Mouse (Mus musculus) CH12.LX (cell line): Measurements from ENCODE around the gene Samd14. TPM values are rescaled to one million over a fixed set of nuclear protein-coding genes. Genes with fewer than 3 reads are reported as not detected.
A peak's percentile ranks its signal among the peaks of the same experiment; 100 is the strongest.

ENCODE experiments used
- DNase-seq: peaks from one replicate; pipeline ENCODE4 v3.0.0-alpha.2; 2013; ENCODE audit errors: extremely low read depth
- H3K27ac ChIP-seq: 2 replicates; pipeline ENCODE4 v1.5.1; 2012; ENCODE audit warnings: low read depth, mild to moderate bottlenecking, control low read depth, moderate library complexity; ENCODE audit not compliant: insufficient read depth
- H3K27me3 ChIP-seq: replicated peaks from 2 replicates; pipeline ENCODE3; 2012; ENCODE audit warnings: inconsistent platforms
- H3K36me3 ChIP-seq, 2 experiments: replicated peaks in 1 of 2; 2 replicates each; pipeline versions ENCODE3 to v1.6.1; 2012; ENCODE audit warnings: inconsistent platforms in 1 of 2, low read length in 1 of 2, mild to moderate bottlenecking in 1 of 2, mixed read lengths in 1 of 2, moderate library complexity in 1 of 2; ENCODE audit not compliant: control insufficient read depth in 1 of 2, insufficient read depth in 1 of 2
- H3K4me1 ChIP-seq, 2 experiments: 2 replicates each; pipeline ENCODE4 v1.6.1; 2012; ENCODE audit warnings: inconsistent platforms in 1 of 2, moderate library complexity in 1 of 2; ENCODE audit not compliant: insufficient read depth in 2 of 2, control insufficient read depth in 1 of 2
- H3K4me2 ChIP-seq: 2 replicates; pipeline ENCODE4 v1.6.1; 2012; ENCODE audit warnings: low read depth, mild to moderate bottlenecking, control low read depth; ENCODE audit not compliant: poor library complexity, insufficient read depth, severe bottlenecking
- H3K4me3 ChIP-seq, 3 experiments: fragments of 150-350 bp in 1 of 3; sonication (generic) in 1 of 3; replicated peaks in 1 of 3; 2 replicates each; pipeline versions ENCODE3 to v1.5.1; 2011 to 2012; ENCODE audit warnings: low read depth in 2 of 3, low read length in 2 of 3, mild to moderate bottlenecking in 2 of 3, moderate library complexity in 2 of 3, control low read depth in 1 of 3, improper control_type of control experiment in 1 of 3, inconsistent platforms in 1 of 3, mixed read lengths in 1 of 3; ENCODE audit not compliant: poor library complexity in 1 of 3
- H3K79me2 ChIP-seq: replicated peaks from 2 replicates; pipeline ENCODE4 v1.6.1; 2012; ENCODE audit warnings: mild to moderate bottlenecking, moderate library complexity; ENCODE audit not compliant: control insufficient read depth, poor library complexity, insufficient read depth, severe bottlenecking; ENCODE audit errors: extremely low read depth
- H3K9ac ChIP-seq: 2 replicates; pipeline ENCODE4 v1.6.1; 2012; ENCODE audit warnings: low read depth, mild to moderate bottlenecking, control low read depth, moderate library complexity; ENCODE audit not compliant: insufficient read depth
- H3K9me3 ChIP-seq: replicated peaks from 2 replicates; pipeline ENCODE3; 2012; ENCODE audit warnings: low read length, inconsistent platforms, mixed read lengths
- BHLHE40 ChIP-seq: IDR thresholded peaks from 2 replicates; pipeline ENCODE4 v1.6.1; 2011; ENCODE audit warnings: mild to moderate bottlenecking, low read depth, low read length, improper control_type of control experiment
- CHD1 ChIP-seq: IDR thresholded peaks from 2 replicates; pipeline ENCODE4 v1.6.1; 2012; ENCODE audit warnings: low read depth, low read length, improper control_type of control experiment, inconsistent platforms
- CTCF ChIP-seq, 2 experiments: IDR thresholded peaks in 1 of 2; conservative IDR thresholded peaks in 1 of 2; 2 replicates each; pipeline ENCODE4 v1.5.1; 2011 to 2012; ENCODE audit warnings: low read depth in 2 of 2, low read length in 2 of 2, improper control_type of control experiment in 1 of 2, inconsistent platforms in 1 of 2, mild to moderate bottlenecking in 1 of 2, moderate library complexity in 1 of 2
- ELF1 ChIP-seq: IDR thresholded peaks from 2 replicates; pipeline ENCODE4 v1.6.1; 2014; ENCODE audit warnings: low read depth, mild to moderate bottlenecking, inconsistent platforms, low read length, improper control_type of control experiment
- ETS1 ChIP-seq: conservative IDR thresholded peaks from 2 replicates; pipeline ENCODE4 v1.6.1; 2012; ENCODE audit warnings: low read depth, mild to moderate bottlenecking, inconsistent platforms, low read length, improper control_type of control experiment, moderate library complexity
- GABPA ChIP-seq: IDR thresholded peaks from 2 replicates; pipeline ENCODE4 v1.6.1; 2012; ENCODE audit warnings: low read depth, low read length, improper control_type of control experiment, inconsistent platforms; ENCODE audit not compliant: insufficient replicate concordance
- IRF4 ChIP-seq: IDR thresholded peaks from 2 replicates; pipeline ENCODE4 v1.6.1; 2014; ENCODE audit warnings: low read depth, mild to moderate bottlenecking, inconsistent platforms, low read length, improper control_type of control experiment
- JUND ChIP-seq: conservative IDR thresholded peaks from 2 replicates; pipeline ENCODE4 v1.6.1; 2011; ENCODE audit warnings: low read depth, low read length, improper control_type of control experiment
- KAT2A ChIP-seq: IDR thresholded peaks from 2 replicates; pipeline ENCODE4 v1.6.1; 2012; ENCODE audit warnings: low read length, improper control_type of control experiment, inconsistent platforms; ENCODE audit not compliant: insufficient replicate concordance
- MYC ChIP-seq: IDR thresholded peaks from 2 replicates; pipeline ENCODE4 v1.6.1; 2011; ENCODE audit warnings: low read depth, mild to moderate bottlenecking, improper control_type of control experiment, low read length
- NELFE ChIP-seq: IDR thresholded peaks from 2 replicates; pipeline ENCODE4 v1.6.1; 2011; ENCODE audit warnings: low read depth, low read length, improper control_type of control experiment
- NRF1 ChIP-seq: IDR thresholded peaks from 2 replicates; pipeline ENCODE4 v1.6.1; 2014; ENCODE audit warnings: low read depth, mild to moderate bottlenecking, inconsistent platforms, low read length, improper control_type of control experiment, moderate library complexity
- SMC3 ChIP-seq: IDR thresholded peaks from 2 replicates; pipeline ENCODE4 v1.6.1; 2011; ENCODE audit warnings: low read depth, low read length, improper control_type of control experiment
- TBP ChIP-seq: conservative IDR thresholded peaks from 2 replicates; pipeline ENCODE4 v1.6.1; 2011; ENCODE audit warnings: low read depth, low read length, improper control_type of control experiment
- UBTF ChIP-seq: IDR thresholded peaks from 2 replicates; pipeline ENCODE4 v1.6.1; 2012; ENCODE audit warnings: low read depth, mild to moderate bottlenecking, inconsistent platforms, low read length, improper control_type of control experiment, moderate library complexity
- USF1 ChIP-seq: IDR thresholded peaks from 2 replicates; pipeline ENCODE4 v1.6.1; 2014; ENCODE audit warnings: low read depth, mild to moderate bottlenecking, inconsistent platforms, low read length, improper control_type of control experiment
- ZKSCAN1 ChIP-seq: IDR thresholded peaks from 2 replicates; pipeline ENCODE4 v1.6.1; 2012; ENCODE audit warnings: low read depth, inconsistent platforms, low read length, improper control_type of control experiment, borderline replicate concordance
- ZNF384 ChIP-seq: IDR thresholded peaks from 2 replicates; pipeline ENCODE4 v1.6.1; 2012; ENCODE audit warnings: low read depth, low read length, improper control_type of control experiment, inconsistent platforms
- dilution Hi-C: fragments of 300-500 bp; cut with MboI; formaldehyde crosslinking; loops from 2 replicates; pipeline ENCODE4 v1.14.3; 2020; ENCODE audit warnings: low sequenced_read_pairs; ENCODE audit not compliant: extremely low pct_unique_long_range_greater_than_20kb, extremely low pct_ligation_motif_present
- in situ Hi-C: fragments of 300-500 bp; cut with MboI; formaldehyde crosslinking; loops from 3 replicates; pipeline ENCODE4 v1.14.3; 2019; ENCODE audit warnings: low sequenced_read_pairs, low pct_ligation_motif_present, low pct_unique_long_range_greater_than_20kb, mixed read lengths
- polyA plus RNA-seq: library from polyadenylated mRNA; unstranded; fragments of >175 nt; gene quantifications from 2 replicates; pipeline ENCODE4 v1.2.1, GENCODE M21; 2012; ENCODE audit warnings: low read depth; ENCODE audit not compliant: insufficient read length
- total RNA-seq, 2 experiments: library from RNA; depleted of rRNA; stranded (reverse); fragments of 300-350 nt in 1 of 2; fragments of >200 nt in 1 of 2; gene quantifications; 2 replicates each; pipeline ENCODE4 v1.2.3; 2012 to 2014

Gene Samd14
- total and polyA plus RNA-seq, 3 experiments, result 0.17 TPM; not detected in 2

DNA sequence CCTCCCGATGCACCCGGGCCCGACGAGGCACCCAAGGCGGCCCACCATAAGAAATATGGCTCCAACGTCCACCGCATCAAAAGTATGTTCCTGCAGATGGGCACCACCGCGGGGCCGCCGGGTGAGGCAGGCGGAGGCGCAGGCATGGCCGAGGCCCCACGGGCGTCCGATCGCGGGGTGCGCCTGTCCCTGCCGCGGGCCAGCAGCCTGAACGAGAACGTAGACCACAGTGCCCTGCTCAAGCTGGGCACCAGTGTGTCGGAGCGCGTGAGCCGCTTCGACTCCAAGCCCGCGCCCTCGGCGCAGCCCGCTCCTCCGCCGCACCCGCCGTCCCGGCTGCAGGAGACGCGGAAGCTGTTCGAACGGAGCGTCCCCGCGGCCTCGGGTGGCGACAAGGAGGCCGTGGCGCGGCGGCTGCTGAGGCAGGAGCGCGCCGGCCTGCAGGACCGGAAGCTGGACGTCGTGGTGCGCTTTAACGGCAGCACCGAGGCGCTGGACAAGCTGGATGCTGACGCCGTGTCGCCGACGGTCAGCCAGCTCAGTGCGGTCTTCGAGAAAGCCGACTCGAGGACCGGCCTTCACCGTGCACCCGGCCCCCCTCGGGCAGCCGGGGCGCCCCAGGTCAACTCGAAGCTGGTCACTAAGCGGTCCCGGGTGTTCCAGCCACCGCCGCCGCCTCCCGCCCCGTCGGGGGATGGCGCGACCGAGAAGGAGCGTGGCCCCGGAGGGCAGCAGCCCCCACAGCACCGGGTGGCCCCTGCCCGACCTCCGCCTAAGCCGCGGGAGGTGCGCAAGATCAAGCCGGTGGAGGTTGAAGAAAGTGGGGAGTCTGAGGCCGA is 17.8 kb upstream of the Samd14 start:
- Histone ChIP-seq H3K27ac (no peak overlapping the region), H3K4me2 (peak overlapping the region; percentile 72), H3K9me3 (no peaks in the 10 kb centered on the region), H3K27me3 (peaks cover 9% of the 10 kb centered on the region), H3K9ac (peak overlapping the region; percentile 84), H3K4me1 (peaks cover 25 to 58% of the 10 kb centered on the region in 2 experiments), H3K79me2 (0 out of 2 replicates have a peak, but pooled peaks cover 3% of the 10 kb centered on the region), H3K4me3 (peak overlapping the region; percentile 65 to 78 (median 71)), H3K36me3 (peaks cover 7 to 28% of the 10 kb centered on the region in 2 experiments)
- dilution Hi-C loops (no loop called here), in situ Hi-C loops (no loop called here)
- peak; percentile 41; the same call in 1 of the 2 replicates for TF ChIP-seq ELF1
- no peak for TF ChIP-seq NRF1
- no peak for DNase-seq

DNA sequence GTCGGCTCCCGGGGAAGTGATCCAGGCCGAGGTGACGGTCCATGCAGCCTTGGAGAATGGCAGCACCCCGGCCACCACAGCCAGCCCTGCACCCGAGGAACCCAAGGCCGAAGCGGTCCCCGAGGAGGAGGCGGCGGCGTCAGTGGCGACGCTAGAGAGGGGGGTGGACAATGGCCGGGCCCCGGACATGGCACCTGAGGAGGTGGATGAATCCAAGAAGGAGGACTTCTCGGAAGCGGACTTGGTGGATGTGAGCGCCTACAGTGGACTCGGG is 17.3 kb upstream of the Samd14 start:
- DNase-seq, result no peak

More for the DNA sequence above, 17.3 kb upstream of the Samd14 start:
- in situ Hi-C loops (no loop called here), dilution Hi-C loops (no loop called here)
- no peaks in the 10 kb centered on the region for H3K9me3 ChIP-seq
- no peak overlapping the region for H3K27ac ChIP-seq
- peak overlapping the region; percentile 72 for H3K4me2 ChIP-seq
- H3K4me3 ChIP-seq, result peak overlapping the region; percentile 19 to 78 (median 65)
- no peak for TF ChIP-seq ZNF384
- no peak for TF ChIP-seq IRF4
- no peak for TF ChIP-seq SMC3
- TF ChIP-seq ZKSCAN1, result no peak
- TF ChIP-seq CTCF (conservative IDR thresholded peaks at IDR 0.05 in 1 of 2, IDR thresholded peaks at IDR 0.05 in 1 of 2; ENCODE audit: low read depth in 2 of 2, low read length in 2 of 2), result no peak
- TF ChIP-seq GABPA, result no peak
- no peak for TF ChIP-seq MYC
- no peak for TF ChIP-seq CHD1
- TF ChIP-seq NRF1, result no peak
- TF ChIP-seq NELFE, result no peak
- TF ChIP-seq BHLHE40, result no peak
- no peak for TF ChIP-seq USF1
- no peak for TF ChIP-seq KAT2A
- no peak for TF ChIP-seq TBP
- TF ChIP-seq ETS1, result no peak
- no peak for TF ChIP-seq UBTF
- TF ChIP-seq JUND, result no peak
- H3K9ac ChIP-seq, result peak overlapping the region; percentile 84; the same call in 1 of the 2 replicates
- H3K36me3 ChIP-seq, result peaks cover 9 to 32% of the 10 kb centered on the region in 2 experiments
- H3K79me2 ChIP-seq, result 0 out of 2 replicates have a peak, but pooled peaks cover 3% of the 10 kb centered on the region
- H3K27me3 ChIP-seq, result peaks cover 6% of the 10 kb centered on the region
- H3K4me1 ChIP-seq, result peaks cover 25 to 57% of the 10 kb centered on the region in 2 experiments
